Mouse (Mus musculus): ENCODE measurements at regions not wholly inside any gene's neighbourhood (a gene's known extent, or its start where the extent isn't known, plus 50 kb on each side); places are given as distances from the start of the nearest gene placed in this dataset.

- Histone ChIP-seq H3K4me1 (ENCODE audit: control insufficient read depth, insufficient read depth, low read length) (peaks cover 8% of the 10 kb centered on the region), H3K27ac (ENCODE audit: insufficient read depth, low read length) (no peak overlapping the region)
- TF ChIP-seq CTCF (IDR thresholded peaks at IDR 0.05; ENCODE audit: borderline replicate concordance, insufficient read depth, low read length) (no peak), POLR2A (IDR thresholded peaks at IDR 0.05; ENCODE audit: low read depth, low read length) (no peak)
Measured at GRCm38 (mm10) chr11:90130635-90131034, 56.8 kb upstream of the Gm45716 start.

GRCm38 (mm10) chr11:90132579-90132978 is 54.9 kb upstream of the Gm45716 start:
- Histone ChIP-seq H3K4me3 (ENCODE audit: insufficient read depth, low read length) (no peak overlapping the region), H3K4me1 (ENCODE audit: control insufficient read depth, insufficient read depth, low read length) (peaks cover 8% of the 10 kb centered on the region), H3K27ac (ENCODE audit: insufficient read depth, low read length) (no peak overlapping the region)
- TF ChIP-seq CTCF (IDR thresholded peaks at IDR 0.05; ENCODE audit: borderline replicate concordance, insufficient read depth, low read length) (no peak), POLR2A (IDR thresholded peaks at IDR 0.05; ENCODE audit: low read depth, low read length) (no peak)

More at GRCm38 (mm10) chr11:90130635-90131034, 56.8 kb upstream of the Gm45716 start:
- no peak overlapping the region for H3K4me3 ChIP-seq (ENCODE audit: insufficient read depth, low read length)

GRCm38 (mm10) chr11:90136307-90136706 is 51.2 kb upstream of the Gm45716 start:
- Histone ChIP-seq H3K4me3 (ENCODE audit: insufficient read depth, low read length) (no peak overlapping the region), H3K4me1 (ENCODE audit: control insufficient read depth, insufficient read depth, low read length) (no peaks in the 10 kb centered on the region), H3K27ac (ENCODE audit: insufficient read depth, low read length) (no peak overlapping the region)
- TF ChIP-seq POLR2A (IDR thresholded peaks at IDR 0.05; ENCODE audit: low read depth, low read length) (no peak), CTCF (IDR thresholded peaks at IDR 0.05; ENCODE audit: borderline replicate concordance, insufficient read depth, low read length) (no peak)

Measured in embryonic fibroblast, embryonic 13.5 days (primary cell).